Mouse (Mus musculus) bone marrow, adult 2 months (tissue): ENCODE measurements around the gene Adra2b.

Source experiments
- CTCF ChIP-seq: fragments of 200-500 bp; IDR thresholded peaks from 2 replicates; pipeline ENCODE4 v1.5.1; 2011; ENCODE audit warnings: low read length, control low read depth; ENCODE audit not compliant: control insufficient read depth, insufficient read depth
- POLR2A ChIP-seq: fragments of 200-500 bp; IDR thresholded peaks from 2 replicates; pipeline ENCODE4 v1.6.1; 2011; ENCODE audit warnings: low read depth, mild to moderate bottlenecking, control low read depth, low read length, borderline replicate concordance; ENCODE audit not compliant: control insufficient read depth

- TF ChIP-seq POLR2A (no peak), CTCF (peak; percentile 60)
Observed at GRCm38 (mm10) chr2:127346334-127346733, 16.7 kb upstream of the Adra2b start.
